Mouse (Mus musculus): ENCODE measurements around the gene Hepacam2. TPM values are rescaled to one million over a fixed set of nuclear protein-coding genes. Genes with fewer than 3 reads are reported as not detected.

The Hepacam2 gene
- polyA plus RNA-seq, 1 experiment from 2014 or later = 0.07 TPM

DNA sequence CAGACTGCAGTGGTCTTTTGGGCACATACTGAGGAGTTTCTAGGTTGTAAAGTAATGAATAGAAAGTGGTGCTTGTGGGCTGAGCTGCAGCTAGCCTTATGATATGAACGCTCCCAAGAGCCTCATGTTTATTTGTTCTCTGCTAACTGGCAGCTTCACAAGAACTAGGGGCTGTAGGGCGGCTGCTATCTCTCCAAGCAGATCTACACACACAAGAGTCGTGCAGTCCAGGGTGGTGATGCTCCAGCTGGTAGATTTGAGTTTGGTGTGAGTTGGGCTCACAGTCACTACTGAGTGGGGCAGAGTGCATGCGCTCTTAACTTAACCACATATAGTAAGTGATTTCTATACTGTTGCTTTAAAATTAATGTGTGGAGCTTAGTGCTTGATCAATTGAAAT lies 9.0 kb upstream of the Hepacam2 start:
- H3K4me2 ChIP-seq = no peak overlapping the region
- H3K27ac ChIP-seq (replicated peaks) = no peak overlapping the region
- H3K9ac ChIP-seq = no peak overlapping the region
- H3K4me3 ChIP-seq = no peak overlapping the region
- 0 out of 2 replicates have a peak, but pooled peaks cover 3% of the 10 kb centered on the region for H3K36me3 ChIP-seq
- no peak for ATAC-seq (ENCODE audit: extremely low read depth, insufficient number of reproducible peaks, low FRiP score, low TSS enrichment)
- no peaks in the 10 kb centered on the region for H3K4me1 ChIP-seq
- H3K27me3 ChIP-seq (replicated peaks) = no peaks in the 10 kb centered on the region
- 66% methylated on average over 4 of the region's 4 CpGs for WGBS
- H3K9me3 ChIP-seq = no peaks in the 10 kb centered on the region

- 0 out of 2 replicates have a peak, but pooled peaks cover 3% of the 10 kb centered on the region for H3K36me3 ChIP-seq
- WGBS = 85% methylated on average over 5 of the region's 5 CpGs
- ATAC-seq (ENCODE audit: extremely low read depth, insufficient number of reproducible peaks, low FRiP score, low TSS enrichment) = no peak
- H3K27ac ChIP-seq (replicated peaks) = no peak overlapping the region
- H3K4me3 ChIP-seq = no peak overlapping the region
- no peaks in the 10 kb centered on the region for H3K27me3 ChIP-seq (replicated peaks)
- H3K9ac ChIP-seq = no peak overlapping the region
- no peak overlapping the region for H3K4me2 ChIP-seq
- no peaks in the 10 kb centered on the region for H3K4me1 ChIP-seq
- no peaks in the 10 kb centered on the region for H3K9me3 ChIP-seq
Observed at GRCm38 (mm10) chr6:3505289-3505688, 7.2 kb upstream of the Hepacam2 start.

DNA sequence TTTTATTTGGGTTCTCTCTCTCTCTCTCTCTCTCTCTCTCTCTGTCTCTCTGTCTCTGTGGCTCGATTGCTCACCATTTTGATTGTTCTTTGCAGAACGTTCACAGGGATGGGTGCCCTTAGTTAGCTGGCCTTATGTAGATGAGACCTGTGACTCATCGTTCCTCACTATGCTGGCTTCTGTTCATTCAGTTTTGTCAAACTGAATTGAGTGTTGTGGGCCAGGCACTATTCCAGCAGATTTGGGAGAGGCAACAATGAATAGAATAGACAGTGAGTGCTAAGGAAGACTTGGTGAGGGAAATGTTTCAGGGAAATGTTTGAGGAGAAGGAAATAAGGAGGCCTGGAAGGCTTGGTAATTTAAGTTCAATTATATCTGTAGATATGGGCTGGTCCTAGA lies 2.2 kb upstream of the Hepacam2 start:
- Histone ChIP-seq H3K36me3 (0 out of 2 replicates have a peak, but pooled peaks cover under 1% of the 10 kb centered on the region), H3K27ac (replicated peaks) (no peak overlapping the region), H3K4me3 (no peak overlapping the region), H3K9ac (no peak overlapping the region), H3K9me3 (no peaks in the 10 kb centered on the region), H3K27me3 (replicated peaks) (no peaks in the 10 kb centered on the region), H3K4me1 (peaks cover 7% of the 10 kb centered on the region), H3K4me2 (no peak overlapping the region)
- WGBS = 90% methylated on average over 3 of the region's 3 CpGs
- ATAC-seq (ENCODE audit: extremely low read depth, insufficient number of reproducible peaks, low FRiP score, low TSS enrichment) = no peak

DNA sequence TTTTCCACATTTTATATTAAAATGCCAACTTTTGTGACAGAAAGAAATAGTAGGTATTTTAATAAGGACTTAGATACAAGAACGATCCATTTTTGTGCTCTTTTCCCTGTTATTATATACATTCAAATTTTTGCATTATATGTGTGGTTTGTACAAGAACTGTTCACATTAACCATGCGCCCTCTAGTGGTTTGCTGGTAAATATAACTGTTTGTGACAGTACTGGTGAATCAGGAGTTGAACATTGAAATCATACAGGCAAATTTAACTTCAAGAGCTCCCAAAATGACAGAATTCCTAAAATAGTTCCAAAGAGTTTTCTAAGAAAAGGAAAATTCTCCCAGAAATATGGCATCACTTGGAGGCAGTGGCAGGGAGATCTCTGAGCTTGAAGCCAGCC lies 1.9 kb downstream of the Hepacam2 start:
- no peaks in the 10 kb centered on the region for H3K36me3 ChIP-seq
- 4% methylated on average over 2 of the region's 2 CpGs for WGBS

DNA sequence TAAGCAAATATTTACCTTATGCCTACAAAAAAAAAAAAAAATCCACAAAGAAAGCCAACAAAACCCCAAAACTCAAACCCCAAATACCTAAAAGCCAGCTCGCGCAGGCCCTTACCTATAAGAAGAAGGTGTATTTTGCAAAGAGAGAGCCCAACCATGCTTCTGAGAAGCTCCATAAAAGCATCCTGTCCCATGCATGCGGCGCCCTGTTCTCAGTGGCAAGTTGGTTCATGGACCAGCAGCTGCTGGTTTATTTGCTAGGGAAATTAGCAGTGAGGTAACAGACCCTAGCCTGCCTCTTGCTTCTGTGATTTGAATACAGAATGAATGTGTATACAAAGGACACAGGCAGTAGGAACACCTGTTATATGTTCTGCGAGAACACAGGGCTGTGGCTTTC lies 3.8 kb downstream of the Hepacam2 start:
- Histone ChIP-seq H3K9me3 (no peaks in the 10 kb centered on the region), H3K27ac (replicated peaks) (no peak overlapping the region), H3K9ac (no peak overlapping the region), H3K4me2 (no peak overlapping the region), H3K27me3 (replicated peaks) (peaks cover 7% of the 10 kb centered on the region; the same call in 1 of the 2 replicates), H3K4me3 (no peak overlapping the region), H3K4me1 (peaks cover 7% of the 10 kb centered on the region), H3K36me3 (no peaks in the 10 kb centered on the region)
- WGBS = 74% methylated on average over 5 of the region's 5 CpGs
- no peak for ATAC-seq (ENCODE audit: extremely low read depth, insufficient number of reproducible peaks, low FRiP score, low TSS enrichment)

More for the DNA sequence above, 1.9 kb downstream of the Hepacam2 start:
- Histone ChIP-seq H3K27ac (replicated peaks) (no peak overlapping the region), H3K4me2 (no peak overlapping the region), H3K9ac (no peak overlapping the region), H3K4me1 (peaks cover 7% of the 10 kb centered on the region), H3K9me3 (no peaks in the 10 kb centered on the region), H3K27me3 (replicated peaks) (peaks cover 7% of the 10 kb centered on the region; the same call in 1 of the 2 replicates), H3K4me3 (no peak overlapping the region)
- no peak for ATAC-seq (ENCODE audit: extremely low read depth, insufficient number of reproducible peaks, low FRiP score, low TSS enrichment)

GRCm38 (mm10) chr6:3487355-3487754 lies 10.7 kb downstream of the Hepacam2 start:
- H3K4me1 ChIP-seq = no peaks in the 10 kb centered on the region
- no peaks in the 10 kb centered on the region for H3K27me3 ChIP-seq (replicated peaks)
- H3K4me3 ChIP-seq = no peak overlapping the region
- ATAC-seq (ENCODE audit: extremely low read depth, insufficient number of reproducible peaks, low FRiP score, low TSS enrichment) = no peak
- H3K27ac ChIP-seq (replicated peaks) = no peak overlapping the region
- H3K4me2 ChIP-seq = no peak overlapping the region
- 80% methylated on average over 1 of the region's 1 CpGs for WGBS
- H3K9ac ChIP-seq = no peak overlapping the region
- no peaks in the 10 kb centered on the region for H3K9me3 ChIP-seq
- no peaks in the 10 kb centered on the region for H3K36me3 ChIP-seq

DNA sequence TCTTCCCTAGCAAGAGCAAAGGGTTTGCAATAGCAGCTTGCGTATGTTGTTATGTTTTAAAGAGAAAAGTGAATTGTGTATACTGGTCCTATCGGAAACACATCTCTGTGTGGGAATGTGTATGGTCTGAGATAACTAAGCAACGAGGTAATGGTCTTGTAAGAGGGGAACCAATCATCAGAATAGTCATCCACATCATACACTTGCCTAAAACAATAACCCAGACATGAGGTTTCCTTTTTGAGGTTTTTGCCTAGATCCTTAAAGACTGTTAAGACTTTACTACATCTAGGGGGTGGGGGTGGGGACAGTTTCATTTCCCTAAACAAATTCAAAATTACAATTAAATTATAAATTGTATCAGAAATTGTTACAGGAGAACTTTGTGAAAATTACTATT lies 13.0 kb downstream of the Hepacam2 start:
- H3K9ac ChIP-seq = no peak overlapping the region
- no peak overlapping the region for H3K4me3 ChIP-seq
- no peaks in the 10 kb centered on the region for H3K4me1 ChIP-seq
- no peak overlapping the region for H3K27ac ChIP-seq (replicated peaks)
- H3K4me2 ChIP-seq = no peak overlapping the region
- H3K36me3 ChIP-seq = no peaks in the 10 kb centered on the region
- no peaks in the 10 kb centered on the region for H3K27me3 ChIP-seq (replicated peaks)
- no peaks in the 10 kb centered on the region for H3K9me3 ChIP-seq
- no peak for ATAC-seq (ENCODE audit: extremely low read depth, insufficient number of reproducible peaks, low FRiP score, low TSS enrichment)
- 67% methylated on average over 3 of the region's 3 CpGs for WGBS

GRCm38 (mm10) chr6:3481705-3482104 lies 16.4 kb downstream of the Hepacam2 start:
- no peak overlapping the region for H3K27ac ChIP-seq (replicated peaks)
- H3K4me2 ChIP-seq = no peak overlapping the region
- H3K27me3 ChIP-seq (replicated peaks) = no peaks in the 10 kb centered on the region
- H3K4me1 ChIP-seq = no peaks in the 10 kb centered on the region
- H3K9me3 ChIP-seq = no peaks in the 10 kb centered on the region
- no peak for ATAC-seq (ENCODE audit: extremely low read depth, insufficient number of reproducible peaks, low FRiP score, low TSS enrichment)
- no peaks in the 10 kb centered on the region for H3K36me3 ChIP-seq
- H3K9ac ChIP-seq = no peak overlapping the region
- H3K4me3 ChIP-seq = no peak overlapping the region
- WGBS = 69% methylated on average over 3 of the region's 3 CpGs

GRCm38 (mm10) chr6:3479853-3480252 lies 18.2 kb downstream of the Hepacam2 start:
- Histone ChIP-seq H3K9ac (no peak overlapping the region), H3K27ac (replicated peaks) (no peak overlapping the region), H3K9me3 (no peaks in the 10 kb centered on the region), H3K27me3 (replicated peaks) (no peaks in the 10 kb centered on the region), H3K4me2 (no peak overlapping the region), H3K4me3 (no peak overlapping the region), H3K4me1 (no peaks in the 10 kb centered on the region), H3K36me3 (no peaks in the 10 kb centered on the region)
- 70% methylated on average over 5 of the region's 5 CpGs for WGBS
- ATAC-seq (ENCODE audit: extremely low read depth, insufficient number of reproducible peaks, low FRiP score, low TSS enrichment) = no peak

DNA sequence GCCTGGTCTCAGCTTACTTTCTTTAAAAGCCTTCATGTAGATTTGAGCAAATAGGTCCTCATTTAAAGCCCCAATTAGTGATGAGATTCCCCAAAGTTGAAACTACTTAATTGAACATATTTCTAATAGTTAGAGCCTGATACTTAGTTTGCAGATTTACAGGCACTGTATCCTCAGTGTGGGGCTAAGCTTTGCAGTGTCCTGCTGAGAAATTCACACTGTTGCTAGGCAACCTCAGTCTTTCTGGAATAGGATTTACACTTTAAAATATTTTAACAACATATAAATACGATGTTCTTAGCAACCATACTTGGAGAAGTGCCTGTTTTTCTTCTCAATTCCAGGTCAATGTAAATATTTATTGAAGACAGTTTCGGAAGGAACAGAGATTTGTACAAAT lies 21.8 kb downstream of the Hepacam2 start:
- 58% methylated on average over 2 of the region's 2 CpGs for WGBS
- H3K9me3 ChIP-seq = no peaks in the 10 kb centered on the region
- ATAC-seq (ENCODE audit: extremely low read depth, insufficient number of reproducible peaks, low FRiP score, low TSS enrichment) = no peak
- no peaks in the 10 kb centered on the region for H3K36me3 ChIP-seq
- no peak overlapping the region for H3K27ac ChIP-seq (replicated peaks)
- no peak overlapping the region for H3K4me2 ChIP-seq
- H3K4me3 ChIP-seq = no peak overlapping the region
- no peaks in the 10 kb centered on the region for H3K27me3 ChIP-seq (replicated peaks)
- H3K9ac ChIP-seq = no peak overlapping the region
- no peaks in the 10 kb centered on the region for H3K4me1 ChIP-seq

DNA sequence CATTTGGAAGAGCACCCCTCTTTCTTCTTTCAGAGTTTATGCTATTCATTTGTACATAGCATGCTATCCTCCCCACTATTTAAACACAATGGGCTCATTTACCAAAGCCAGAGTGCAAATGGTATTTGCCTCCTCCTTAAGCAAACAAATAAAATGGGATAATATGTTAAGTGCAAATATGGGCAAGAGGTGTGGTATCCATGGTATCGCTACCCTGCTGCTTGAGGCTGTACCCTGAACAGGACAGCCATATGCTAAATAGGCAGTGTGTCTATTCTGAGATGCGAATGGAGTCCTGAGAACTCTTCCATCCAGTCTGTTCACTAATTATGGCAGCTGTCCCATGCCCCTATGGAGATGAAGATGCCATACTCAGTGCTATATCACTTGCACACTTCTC lies 27.4 kb downstream of the Hepacam2 start:
- 65% methylated on average over 2 of the region's 2 CpGs for WGBS
- H3K36me3 ChIP-seq = no peaks in the 10 kb centered on the region
- H3K4me2 ChIP-seq = no peak overlapping the region
- no peak for ATAC-seq (ENCODE audit: extremely low read depth, insufficient number of reproducible peaks, low FRiP score, low TSS enrichment)
- H3K9ac ChIP-seq = no peak overlapping the region
- no peaks in the 10 kb centered on the region for H3K27me3 ChIP-seq (replicated peaks)
- H3K27ac ChIP-seq (replicated peaks) = no peak overlapping the region
- H3K9me3 ChIP-seq = no peaks in the 10 kb centered on the region
- no peaks in the 10 kb centered on the region for H3K4me1 ChIP-seq
- no peak overlapping the region for H3K4me3 ChIP-seq

DNA sequence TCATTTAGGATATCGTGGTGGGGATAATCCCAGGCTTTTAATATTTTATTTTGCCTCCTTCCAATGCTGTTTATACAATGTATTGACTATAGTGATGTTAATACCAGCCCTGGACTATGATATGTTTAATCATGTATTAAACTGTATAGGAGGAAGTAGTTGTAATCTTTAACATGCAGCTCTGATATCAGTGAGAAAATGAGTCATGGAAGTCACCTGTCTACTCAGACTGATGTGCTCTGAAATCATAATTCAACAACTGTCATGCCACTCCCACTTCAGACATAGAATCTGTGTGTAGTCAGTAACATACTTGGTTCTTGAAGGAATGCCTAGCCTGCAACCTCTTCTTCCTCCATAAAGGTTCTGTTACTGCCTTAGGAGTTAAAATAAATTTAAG lies 29.5 kb downstream of the Hepacam2 start:
- no peak for ATAC-seq (ENCODE audit: extremely low read depth, insufficient number of reproducible peaks, low FRiP score, low TSS enrichment)
- Histone ChIP-seq H3K4me2 (no peak overlapping the region), H3K9ac (no peak overlapping the region), H3K27ac (replicated peaks) (no peak overlapping the region), H3K36me3 (no peaks in the 10 kb centered on the region), H3K4me1 (no peaks in the 10 kb centered on the region), H3K27me3 (replicated peaks) (no peaks in the 10 kb centered on the region), H3K4me3 (no peak overlapping the region), H3K9me3 (no peaks in the 10 kb centered on the region)
- 41% methylated on average over 1 of the region's 1 CpGs for WGBS
